Mouse (Mus musculus) MEL (cell line): ENCODE measurements at regions not wholly inside any gene's neighbourhood (a gene's known extent, or its start where the extent isn't known, plus 50 kb on each side); places are given as distances from the start of the nearest gene placed in this dataset.

ENCODE experiments used
- CTCF ChIP-seq, 3 experiments: IDR thresholded peaks in 2 of 3; conservative IDR thresholded peaks in 1 of 3; 2 replicates each; pipeline ENCODE4 v1.5.1; 2011 to 2012; ENCODE audit warnings: low read length in 3 of 3, low read depth in 2 of 3, mild to moderate bottlenecking in 2 of 3, improper control_type of control experiment in 1 of 3, inconsistent platforms in 1 of 3, mixed read lengths in 1 of 3, moderate library complexity in 1 of 3; ENCODE audit not compliant: control insufficient read depth in 1 of 3, insufficient read depth in 1 of 3, poor library complexity in 1 of 3, severe bottlenecking in 1 of 3
- HCFC1 ChIP-seq: IDR thresholded peaks from 2 replicates; pipeline ENCODE4 v1.6.1; 2012; ENCODE audit warnings: low read depth, mild to moderate bottlenecking, inconsistent platforms, low read length, improper control_type of control experiment, moderate library complexity
- MAX ChIP-seq: IDR thresholded peaks from 2 replicates; pipeline ENCODE4 v1.6.1; 2011; ENCODE audit warnings: low read length, improper control_type of control experiment
- MYC ChIP-seq: IDR thresholded peaks from 2 replicates; pipeline ENCODE4 v1.6.1; 2011; ENCODE audit warnings: low read depth, mild to moderate bottlenecking, low read length, improper control_type of control experiment, moderate library complexity
- NRF1 ChIP-seq: IDR thresholded peaks from 2 replicates; pipeline ENCODE4 v1.6.1; 2014; ENCODE audit warnings: low read depth, mild to moderate bottlenecking, inconsistent platforms, low read length, improper control_type of control experiment, moderate library complexity; ENCODE audit not compliant: poor library complexity, insufficient read depth, severe bottlenecking
- POLR2A ChIP-seq, 2 experiments: IDR thresholded peaks; 2 replicates each; pipeline ENCODE4 v1.6.1; 2011 to 2012; ENCODE audit warnings: low read length in 2 of 2, mild to moderate bottlenecking in 2 of 2, control low read depth in 1 of 2, improper control_type of control experiment in 1 of 2, low read depth in 1 of 2, moderate library complexity in 1 of 2; ENCODE audit not compliant: control insufficient read depth in 1 of 2, insufficient read depth in 1 of 2, poor library complexity in 1 of 2
- SMC3 ChIP-seq: IDR thresholded peaks from 2 replicates; pipeline ENCODE4 v1.6.1; 2011; ENCODE audit warnings: low read depth, low read length, improper control_type of control experiment
- TCF12 ChIP-seq: IDR thresholded peaks from 2 replicates; pipeline ENCODE4 v1.6.1; 2014; ENCODE audit warnings: low read depth, mild to moderate bottlenecking, inconsistent platforms, low read length, improper control_type of control experiment, moderate library complexity
- UBTF ChIP-seq: IDR thresholded peaks from 2 replicates; pipeline ENCODE4 v1.6.1; 2012; ENCODE audit warnings: low read depth, mild to moderate bottlenecking, inconsistent platforms, low read length, improper control_type of control experiment, moderate library complexity, borderline replicate concordance; ENCODE audit not compliant: insufficient read depth
- ZMIZ1 ChIP-seq: IDR thresholded peaks from 2 replicates; pipeline ENCODE4 v1.6.1; 2012; ENCODE audit warnings: low read depth, mild to moderate bottlenecking, inconsistent platforms, low read length, improper control_type of control experiment, moderate library complexity

GRCm38 (mm10) chr1:76167486-76167885 lies 621.4 kb downstream of the Slc4a3 start:
- TF ChIP-seq CTCF (IDR thresholded peaks at IDR 0.05 in 2 of 3, conservative IDR thresholded peaks at IDR 0.05 in 1 of 3; ENCODE audit: control insufficient read depth in 1 of 3, insufficient read depth in 1 of 3, low read depth in 2 of 3, low read length in 3 of 3, poor library complexity in 1 of 3, severe bottlenecking in 1 of 3): no peak
- TF ChIP-seq MAX: no peak
- no peak for TF ChIP-seq UBTF
- no peak for TF ChIP-seq TCF12
- TF ChIP-seq NRF1: no peak
- TF ChIP-seq POLR2A (IDR thresholded peaks at IDR 0.05; ENCODE audit: control insufficient read depth in 1 of 2, insufficient read depth in 1 of 2, low read depth in 1 of 2, low read length in 2 of 2, poor library complexity in 1 of 2): no peak
- TF ChIP-seq SMC3: no peak
- TF ChIP-seq MYC: no peak
- TF ChIP-seq HCFC1: no peak
- TF ChIP-seq ZMIZ1: no peak
